Mouse (Mus musculus): Measurements from ENCODE around the gene Gm49403.
"Not testable (repeated sequence)": the region's sequence is repeated elsewhere in the genome, so short reads cannot be mapped to it uniquely, and the experiment has no call there.

Gene Gm49403

GRCm38 (mm10) chr19:8871267-8872186 is 12.2 kb upstream of the Gm49403 start, which contains the start of gene Ubxn1:
Ubxn1 (plus strand) TSS chr19:8871496.
- DNase-seq (ENCODE audit: low spot score) = peak; percentile 99

- no peak for DNase-seq (ENCODE audit: low spot score)
Observed at GRCm38 (mm10) chr19:8872266-8872840, 11.4 kb upstream of the Gm49403 start.

- DNase-seq (ENCODE audit: low spot score) = no peak
Observed at GRCm38 (mm10) chr19:8875031-8875430, 8.7 kb upstream of the Gm49403 start.

GRCm38 (mm10) chr19:8880311-8881033 is 3.3 kb upstream of the Gm49403 start, which contains the start of gene Uqcc3:
Uqcc3 (minus strand) TSS chr19:8880923.
- DNase-seq (ENCODE audit: low spot score) = peak; percentile 96

GRCm38 (mm10) chr19:8881034-8881392 is 2.7 kb upstream of the Gm49403 start:
- DNase-seq (ENCODE audit: low spot score) = no peak

- no peak for DNase-seq (ENCODE audit: low spot score)
Observed at GRCm38 (mm10) chr19:8886916-8887584, 3.3 kb downstream of the Gm49403 start.

GRCm38 (mm10) chr19:8887585-8888463 is 4.1 kb downstream of the Gm49403 start:
- peak; percentile 34 for DNase-seq (ENCODE audit: low spot score)

GRCm38 (mm10) chr19:8888511-8889385 is 5.0 kb downstream of the Gm49403 start, which contains the start of the genes 1810009A15Rik and Gm49416:
1810009A15Rik (plus strand) TSS chr19:8888853.
Gm49416 (plus strand) TSS chr19:8888926.
- peak; percentile 99 for DNase-seq (ENCODE audit: low spot score)

GRCm38 (mm10) chr19:8892829-8893766 is 9.4 kb downstream of the Gm49403 start, which contains the start of gene Ints5:
Ints5 (plus strand) TSS chr19:8893005.
- peak; percentile 93 for DNase-seq (ENCODE audit: low spot score)

- no peak for DNase-seq (ENCODE audit: low spot score)
Observed at GRCm38 (mm10) chr19:8895397-8895960, 11.7 kb downstream of the Gm49403 start.

- DNase-seq (ENCODE audit: low spot score) = not testable (repeated sequence)
Observed at GRCm38 (mm10) chr19:8896231-8896630, 12.5 kb downstream of the Gm49403 start.

- DNase-seq (ENCODE audit: low spot score) = not testable (repeated sequence)
Observed at GRCm38 (mm10) chr19:8897211-8897864, 13.6 kb downstream of the Gm49403 start.

GRCm38 (mm10) chr19:8897865-8898495 is 14.2 kb downstream of the Gm49403 start, which contains the start of gene Ganab:
Ganab (plus strand) TSS chr19:8898071.
- peak; percentile 99 for DNase-seq (ENCODE audit: low spot score)

GRCm38 (mm10) chr19:8898576-8898975 is 14.8 kb downstream of the Gm49403 start:
- DNase-seq (ENCODE audit: low spot score) = no peak

GRCm38 (mm10) chr19:8899079-8899478 is 15.3 kb downstream of the Gm49403 start:
- DNase-seq (ENCODE audit: low spot score) = no peak

GRCm38 (mm10) chr19:8903412-8903811 is 19.7 kb downstream of the Gm49403 start:
- no peak for DNase-seq (ENCODE audit: low spot score)

GRCm38 (mm10) chr19:8908531-8908930 is 24.8 kb downstream of the Gm49403 start:
- no peak for DNase-seq (ENCODE audit: low spot score)
